Mouse (Mus musculus) stomach, postnatal 0 days (tissue): ENCODE data around the gene Slc2a1.

Experiments
- CTCF ChIP-seq: IDR thresholded peaks from 2 replicates; pipeline ENCODE4 v1.5.1; 2016; ENCODE audit warnings: antibody characterized with exemption, low read depth, mild to moderate bottlenecking, moderate library complexity
- EP300 ChIP-seq: optimal IDR thresholded peaks from 2 replicates; pipeline ENCODE3; 2016; ENCODE audit warnings: antibody characterized with exemption

DNA sequence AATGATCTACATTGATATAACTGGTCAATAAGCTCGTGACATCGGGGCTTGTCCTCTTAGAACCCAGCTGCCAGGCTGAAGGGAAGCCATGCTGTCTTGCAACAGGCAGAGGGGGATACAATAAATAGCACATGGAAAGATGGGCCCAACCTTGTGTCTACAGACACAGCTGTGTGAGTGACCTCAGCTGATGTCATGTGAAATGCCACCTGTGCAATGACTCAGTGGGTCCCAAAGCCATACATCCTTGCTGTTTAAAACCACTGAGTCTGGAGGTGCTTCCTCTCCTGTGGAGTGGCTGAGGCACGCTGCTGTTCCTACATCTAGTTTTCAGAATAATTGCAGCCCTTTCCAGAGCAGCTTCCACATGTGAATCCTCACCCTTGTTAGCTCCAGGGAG, 7.1 kb upstream of the Slc2a1 start:
- TF ChIP-seq CTCF (no peak), EP300 (no peak)
